Mouse (Mus musculus) thymus, adult 2 months (tissue): Measurements from ENCODE around the gene Ncan. TPM values are rescaled to one million over a fixed set of nuclear protein-coding genes. Genes with fewer than 3 reads are reported as not detected.

Source experiments
- DNase-seq: peaks from one replicate; pipeline ENCODE4 v3.0.0; 2021
- H3K27ac ChIP-seq: fragments of 200-500 bp; 2 replicates; pipeline ENCODE4 v1.5.1; 2012; ENCODE audit warnings: low read length, control low read depth; ENCODE audit not compliant: control insufficient read depth, insufficient read depth
- H3K27me3 ChIP-seq: fragments of 200-500 bp; 2 replicates; pipeline ENCODE4 v1.6.1; 2012; ENCODE audit warnings: mild to moderate bottlenecking, low read length, moderate library complexity, mixed read lengths; ENCODE audit not compliant: control insufficient read depth, insufficient read depth
- H3K36me3 ChIP-seq: fragments of 200-500 bp; 2 replicates; pipeline ENCODE4 v1.6.1; 2012; ENCODE audit warnings: mild to moderate bottlenecking, low read length, moderate library complexity; ENCODE audit not compliant: control insufficient read depth, insufficient read depth
- H3K4me1 ChIP-seq: fragments of 200-500 bp; replicated peaks from 2 replicates; pipeline ENCODE4 v1.6.1; 2012; ENCODE audit warnings: low read length; ENCODE audit not compliant: control insufficient read depth, insufficient read depth
- H3K4me3 ChIP-seq: fragments of 200-500 bp; 2 replicates; pipeline ENCODE4 v1.5.1; 2012; ENCODE audit warnings: mild to moderate bottlenecking, low read length, control low read depth, moderate library complexity; ENCODE audit not compliant: control insufficient read depth, insufficient read depth
- CTCF ChIP-seq: fragments of 200-500 bp; IDR thresholded peaks from 2 replicates; pipeline ENCODE4 v1.5.1; 2012; ENCODE audit warnings: mild to moderate bottlenecking, control low read depth, low read length, moderate library complexity, borderline replicate concordance; ENCODE audit not compliant: control insufficient read depth, poor library complexity, insufficient read depth; ENCODE audit errors: extremely low read depth
- POLR2A ChIP-seq: fragments of 200-500 bp; IDR thresholded peaks from 2 replicates; pipeline ENCODE4 v1.6.1; 2012; ENCODE audit warnings: mild to moderate bottlenecking, low read length, control low read depth, moderate library complexity; ENCODE audit not compliant: control insufficient read depth, poor library complexity, insufficient read depth; ENCODE audit errors: extremely low read depth
- WGBS: fragments of 180-500 bp; shearing (Covaris S2); methylation state at CpG from one replicate; pipeline ENCODE4 v1.1.7; 2018; 5-methylcytosine and 5-hydroxymethylcytosine counted together
- polyA plus RNA-seq: library from polyadenylated mRNA; depleted of rRNA; stranded (reverse); fragments of >200 nt; gene quantifications from 2 replicates; pipeline ENCODE4 v1.2.3, GENCODE M21; 2012

Gene Ncan
- polyA plus RNA-seq, 1 experiment = 0.08 TPM

GRCm38 (mm10) chr8:70087237-70087636 is 33.4 kb downstream of the Ncan start:
- TF ChIP-seq CTCF (no peak), POLR2A (no peak)
- Histone ChIP-seq H3K36me3 (no peaks in the 10 kb centered on the region), H3K4me1 (peaks cover 5% of the 10 kb centered on the region; the same call in 1 of the 2 replicates), H3K27ac (no peak overlapping the region), H3K27me3 (peaks cover 26% of the 10 kb centered on the region), H3K4me3 (no peak overlapping the region)
- 12% methylated on average over 7 of the region's 7 CpGs for WGBS
- DNase-seq = no peak

- no peak for DNase-seq
- H3K27me3 ChIP-seq = peaks cover 26% of the 10 kb centered on the region
- no peak for TF ChIP-seq CTCF
- no peak for TF ChIP-seq POLR2A
- 47% methylated on average over 1 of the region's 1 CpGs for WGBS
- H3K4me3 ChIP-seq = no peak overlapping the region
- no peaks in the 10 kb centered on the region for H3K36me3 ChIP-seq
- H3K27ac ChIP-seq = no peak overlapping the region
- H3K4me1 ChIP-seq = peaks cover 5% of the 10 kb centered on the region; the same call in 1 of the 2 replicates
These were observed 34.5 kb downstream of the Ncan start for GRCm38 (mm10) chr8:70086151-70086550.

- no peak for DNase-seq
- H3K4me3 ChIP-seq = no peak overlapping the region
- TF ChIP-seq POLR2A (no peak), CTCF (no peak)
- 6% methylated on average over 71 of the region's 71 CpGs for WGBS
- H3K4me1 ChIP-seq = peaks cover 5% of the 10 kb centered on the region; the same call in 1 of the 2 replicates
- no peak overlapping the region for H3K27ac ChIP-seq
- no peaks in the 10 kb centered on the region for H3K36me3 ChIP-seq
- H3K27me3 ChIP-seq = peaks cover 26% of the 10 kb centered on the region
These were observed 36.2 kb downstream of the Ncan start for GRCm38 (mm10) chr8:70084191-70085065.

GRCm38 (mm10) chr8:70083285-70083684 is 37.4 kb downstream of the Ncan start, which contains the start of gene Hapln4:
Gene Hapln4 (plus strand): TSS chr8:70083457.
- Histone ChIP-seq H3K4me3 (no peak within 1 kb of the TSS), H3K27me3 (peaks cover 22% of the 10 kb centered on the region), H3K4me1 (peaks cover 5% of the 10 kb centered on the region; the same call in 1 of the 2 replicates), H3K27ac (no peak within 1 kb of the TSS), H3K36me3 (no peaks in the 10 kb centered on the region)
- TF ChIP-seq CTCF (no peak), POLR2A (no peak)
- no peak for DNase-seq
- WGBS = 3% methylated on average over 26 of the region's 26 CpGs

GRCm38 (mm10) chr8:70081976-70082375 is 38.7 kb downstream of the Ncan start:
- Histone ChIP-seq H3K27me3 (peaks cover 12% of the 10 kb centered on the region; the same call in 1 of the 2 replicates), H3K4me3 (no peak overlapping the region), H3K36me3 (no peaks in the 10 kb centered on the region), H3K4me1 (peaks cover 5% of the 10 kb centered on the region; the same call in 1 of the 2 replicates), H3K27ac (no peak overlapping the region)
- DNase-seq = no peak
- TF ChIP-seq CTCF (no peak), POLR2A (no peak)
- WGBS = 92% methylated on average over 2 of the region's 2 CpGs

- H3K4me3 ChIP-seq = no peak overlapping the region
- peaks cover 7% of the 10 kb centered on the region for H3K36me3 ChIP-seq
- no peak for DNase-seq
- 17% methylated on average over 1 of the region's 1 CpGs for WGBS
- no peaks in the 10 kb centered on the region; the same call in 1 of the 2 replicates for H3K4me1 ChIP-seq
- no peaks in the 10 kb centered on the region for H3K27me3 ChIP-seq
- no peak for TF ChIP-seq CTCF
- no peak for TF ChIP-seq POLR2A
- no peak overlapping the region for H3K27ac ChIP-seq
These were observed 47.0 kb downstream of the Ncan start for GRCm38 (mm10) chr8:70073682-70074081.
